Mouse (Mus musculus) kidney, embryonic 15.5 days (tissue): ENCODE results near the gene Vmn1r86. TPM values are rescaled to one million over a fixed set of nuclear protein-coding genes. Genes with fewer than 3 reads are reported as not detected.
"Not testable (repeated sequence)": the region's sequence is repeated elsewhere in the genome, so short reads cannot be mapped to it uniquely, and the experiment has no call there.

Experiments used
- ATAC-seq: fragments of 200-750 bp; cut with Nextera tagmentation; replicated peaks from 2 replicates; pipeline ENCODE4 v1.8.0; 2017; ENCODE audit warnings: moderate TSS enrichment; ENCODE audit not compliant: low FRiP score
- H3K27ac ChIP-seq: fragments of 300-500 bp; sonication (generic); 2 replicates; pipeline ENCODE4 v1.5.1; 2015; ENCODE audit warnings: mild to moderate bottlenecking, inconsistent platforms
- H3K27me3 ChIP-seq: fragments of 300-500 bp; sonication (generic); 2 replicates; pipeline ENCODE4 v1.6.1; 2015; ENCODE audit warnings: inconsistent platforms
- H3K36me3 ChIP-seq: fragments of 300-500 bp; sonication (generic); 2 replicates; pipeline ENCODE4 v1.6.1; 2015; ENCODE audit warnings: inconsistent platforms
- H3K4me1 ChIP-seq: fragments of 300-500 bp; sonication (generic); 2 replicates; pipeline ENCODE4 v1.6.1; 2015; ENCODE audit warnings: inconsistent platforms
- H3K4me2 ChIP-seq: fragments of 300-500 bp; sonication (generic); 2 replicates; pipeline ENCODE4 v1.6.1; 2015; ENCODE audit warnings: moderate library complexity, mild to moderate bottlenecking, inconsistent platforms
- H3K4me3 ChIP-seq: fragments of 300-500 bp; sonication (generic); replicated peaks from 2 replicates; pipeline ENCODE4 v1.5.1; 2015; ENCODE audit warnings: mild to moderate bottlenecking, inconsistent platforms
- H3K9ac ChIP-seq: fragments of 300-500 bp; sonication (generic); 2 replicates; pipeline ENCODE4 v1.6.1; 2015; ENCODE audit warnings: mild to moderate bottlenecking, inconsistent platforms
- H3K9me3 ChIP-seq: fragments of 300-500 bp; sonication (generic); replicated peaks from 2 replicates; pipeline ENCODE4 v1.6.1; 2016; ENCODE audit warnings: inconsistent platforms
- WGBS: fragments of 180-500 bp; shearing (Covaris S2); methylation state at CpG from one replicate; pipeline ENCODE4 v1.1.7; 2015; ENCODE audit warnings: mixed read lengths; 5-methylcytosine and 5-hydroxymethylcytosine counted together
- polyA plus RNA-seq: library from polyadenylated mRNA; unstranded; fragments of >200 nt; fragmentation: Nextera tagmentation; extraction: Ambion mirVana; gene quantifications from 2 replicates; pipeline ENCODE4 v1.2.1, GENCODE M21; 2015

Gene Vmn1r86
- polyA plus RNA-seq, result not detected in 2 replicates

DNA sequence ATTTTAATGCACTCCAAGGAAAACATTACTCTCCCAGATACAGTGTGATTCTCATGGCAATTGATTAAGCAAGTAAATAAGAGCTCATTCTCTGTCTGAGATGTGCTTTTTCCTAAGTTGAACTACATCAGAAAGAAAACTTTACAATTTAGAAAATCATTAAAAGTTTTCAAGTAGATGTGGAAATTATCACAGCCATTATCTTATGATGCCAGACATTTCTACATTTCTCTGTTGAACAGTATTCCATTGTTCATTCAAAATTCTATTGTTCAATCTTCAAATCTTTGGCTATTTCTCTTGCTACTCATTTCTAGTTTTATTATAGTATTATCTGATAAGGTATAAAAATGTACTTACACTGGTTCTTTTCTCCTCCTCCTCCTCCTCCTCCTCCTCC lies at the start of gene Vmn1r86:
Gene Vmn1r86 (minus strand): TSS at position 101 of the 400 bp plus-strand sequence.
- H3K27ac ChIP-seq, result no peak within 1 kb of the TSS
- no peaks in the 10 kb centered on the region for H3K9me3 ChIP-seq
- H3K9ac ChIP-seq, result no peak within 1 kb of the TSS
- H3K36me3 ChIP-seq, result no peaks in the 10 kb centered on the region
- no peaks in the 10 kb centered on the region for H3K4me1 ChIP-seq
- H3K4me2 ChIP-seq, result no peak within 1 kb of the TSS
- H3K27me3 ChIP-seq, result no peaks in the 10 kb centered on the region
- H3K4me3 ChIP-seq, result no peak within 1 kb of the TSS
- ATAC-seq, result no peak

DNA sequence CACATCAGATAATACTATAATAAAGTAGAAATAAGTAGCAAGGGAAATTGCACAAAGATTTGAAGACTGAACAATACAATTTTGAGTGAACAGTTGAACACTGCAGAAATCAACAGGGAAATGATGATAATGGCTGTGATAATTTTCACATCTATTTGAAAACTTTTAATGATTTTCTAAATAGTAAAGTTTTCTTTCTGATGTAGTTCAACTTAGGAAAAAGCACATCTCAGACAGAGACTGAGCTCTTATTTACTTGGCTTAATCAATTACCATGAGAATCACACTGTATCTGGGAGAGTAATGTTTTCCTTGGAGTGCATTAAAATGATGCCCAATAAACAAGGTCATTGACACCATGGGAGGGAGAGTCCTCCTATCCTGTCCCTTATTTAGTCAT lies 39.6 kb upstream of the Vmn1r86 start, which contains the start of gene Vmn1r88:
Gene Vmn1r88 (plus strand): TSS at position 301 of the 400 bp plus-strand sequence.
- no peak within 1 kb of the TSS for H3K9ac ChIP-seq

DNA sequence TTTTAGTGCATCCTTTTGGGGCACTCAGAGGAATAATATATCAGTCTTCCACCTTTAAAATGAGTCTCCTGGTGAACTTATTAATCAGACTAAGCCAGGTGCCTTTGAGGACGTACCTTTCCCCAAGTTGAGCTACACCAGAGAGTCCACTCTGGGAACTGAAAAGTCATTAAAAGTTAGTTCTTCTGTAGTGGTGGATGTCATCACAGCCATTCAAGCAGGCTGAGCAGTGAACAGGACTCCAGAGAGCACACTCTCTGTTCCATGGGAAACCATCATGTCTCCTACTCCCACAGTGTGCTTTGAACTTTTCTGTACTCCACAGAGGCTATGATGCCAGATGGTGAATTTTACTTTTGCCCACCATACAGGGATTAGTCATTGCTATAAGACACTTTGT lies 20.3 kb upstream of the Vmn1r86 start, which contains the start of gene Vmn1r87:
Gene Vmn1r87 (minus strand): TSS at position 101 of the 400 bp plus-strand sequence.
- no peak for ATAC-seq
- no peak within 1 kb of the TSS for H3K4me2 ChIP-seq

More for the DNA sequence above, 39.6 kb upstream of the Vmn1r86 start, which contains the start of gene Vmn1r88:
- no peaks in the 10 kb centered on the region for H3K27me3 ChIP-seq
- no peak within 1 kb of the TSS for H3K4me2 ChIP-seq
- no peaks in the 10 kb centered on the region for H3K36me3 ChIP-seq
- ATAC-seq, result no peak
- no peak within 1 kb of the TSS for H3K27ac ChIP-seq
- no peaks in the 10 kb centered on the region for H3K4me1 ChIP-seq
- no peaks in the 10 kb centered on the region for H3K9me3 ChIP-seq
- H3K4me3 ChIP-seq, result no peak within 1 kb of the TSS

DNA sequence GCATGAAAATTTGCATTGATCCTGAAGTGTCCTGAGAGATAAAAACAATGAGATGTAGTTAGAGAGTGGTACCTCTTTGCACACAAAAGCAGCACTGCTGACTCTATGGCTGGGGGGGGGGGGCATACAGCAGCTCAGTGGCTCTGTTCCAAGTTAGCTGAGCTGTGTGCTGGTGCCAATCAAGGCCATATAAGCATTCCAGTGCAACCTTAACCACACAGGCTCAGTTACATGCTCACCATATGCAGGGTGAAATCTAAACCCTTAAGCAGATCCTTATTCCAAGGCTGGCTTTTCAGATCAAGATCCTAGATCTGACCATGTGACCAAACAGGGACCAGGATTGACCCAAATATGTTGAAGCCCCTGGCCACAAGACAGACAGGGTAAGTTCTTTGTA lies 17.6 kb upstream of the Vmn1r86 start:
- no peak overlapping the region for H3K4me3 ChIP-seq
- H3K27ac ChIP-seq, result no peak overlapping the region
- H3K9me3 ChIP-seq, result no peaks in the 10 kb centered on the region
- H3K4me2 ChIP-seq, result no peak overlapping the region
- no peaks in the 10 kb centered on the region for H3K27me3 ChIP-seq
- no peak overlapping the region for H3K9ac ChIP-seq
- ATAC-seq, result no peak
- H3K4me1 ChIP-seq, result no peaks in the 10 kb centered on the region
- no peaks in the 10 kb centered on the region for H3K36me3 ChIP-seq

More for the DNA sequence above, 20.3 kb upstream of the Vmn1r86 start, which contains the start of gene Vmn1r87:
- no peak within 1 kb of the TSS for H3K9ac ChIP-seq
- no peaks in the 10 kb centered on the region for H3K27me3 ChIP-seq
- H3K4me3 ChIP-seq, result no peak within 1 kb of the TSS
- H3K36me3 ChIP-seq, result no peaks in the 10 kb centered on the region
- H3K4me1 ChIP-seq, result no peaks in the 10 kb centered on the region
- no peak within 1 kb of the TSS for H3K27ac ChIP-seq
- WGBS, result 91% methylated on average over 1 of the region's 1 CpGs
- H3K9me3 ChIP-seq, result no peaks in the 10 kb centered on the region

DNA sequence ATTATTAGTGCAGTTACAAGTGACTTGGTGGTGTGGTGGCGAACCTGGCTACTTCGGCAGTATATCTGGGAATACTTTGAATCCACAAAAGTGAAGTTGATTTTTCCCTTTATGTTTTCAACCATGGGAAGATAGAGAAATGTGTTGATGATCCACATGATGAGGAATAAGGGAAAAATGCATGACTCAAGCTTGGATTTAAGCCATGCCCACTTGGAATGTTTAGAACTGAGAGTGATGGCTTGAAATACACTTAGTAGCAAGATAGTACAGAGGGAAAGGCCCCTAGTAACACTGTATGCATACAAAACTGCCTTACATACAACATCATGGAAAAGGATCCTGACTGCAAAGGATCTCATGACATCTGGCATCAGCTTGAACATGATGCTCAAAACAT lies 12.1 kb upstream of the Vmn1r86 start:
- no peak overlapping the region for H3K4me2 ChIP-seq
- H3K9me3 ChIP-seq, result no peaks in the 10 kb centered on the region
- H3K4me1 ChIP-seq, result no peaks in the 10 kb centered on the region
- ATAC-seq, result no peak
- 86% methylated on average over 2 of the region's 2 CpGs for WGBS
- no peaks in the 10 kb centered on the region for H3K36me3 ChIP-seq
- no peaks in the 10 kb centered on the region for H3K27me3 ChIP-seq
- no peak overlapping the region for H3K27ac ChIP-seq
- H3K9ac ChIP-seq, result no peak overlapping the region
- no peak overlapping the region for H3K4me3 ChIP-seq

DNA sequence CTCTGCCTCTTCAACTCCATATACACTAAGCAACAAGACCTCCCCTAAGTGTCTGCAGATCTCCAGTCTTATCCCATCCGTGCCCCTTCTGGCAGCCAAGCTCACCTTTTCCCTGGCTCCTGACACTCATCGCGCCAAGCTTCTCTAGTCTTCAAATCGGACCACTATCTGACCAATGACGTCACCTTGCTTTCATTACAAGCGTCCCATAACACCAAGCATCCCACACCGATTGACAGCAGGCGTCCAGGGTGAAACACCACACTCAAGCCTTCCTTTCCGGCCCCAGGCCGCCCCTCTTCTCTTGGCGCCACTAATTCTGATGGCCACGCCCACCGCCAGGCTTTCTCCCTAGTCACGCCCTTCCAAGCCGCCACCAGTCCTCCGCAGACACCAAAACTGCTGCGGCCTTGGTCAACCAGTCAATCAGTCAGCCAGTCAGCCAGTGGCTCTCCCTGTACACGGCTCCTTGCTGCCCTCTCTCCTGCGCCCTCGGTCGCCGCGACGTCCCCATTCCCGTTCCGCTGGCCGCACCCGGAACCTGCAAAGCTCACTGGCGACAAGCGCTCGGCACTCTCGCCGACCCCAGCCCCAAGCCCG lies 3.9 kb upstream of the Vmn1r86 start:
- under 1% methylated on average over 21 of the region's 34 CpGs for WGBS
- H3K27ac ChIP-seq, H3K4me1 ChIP-seq, H3K9me3 ChIP-seq, H3K36me3 ChIP-seq, H3K9ac ChIP-seq, H3K27me3 ChIP-seq: not testable (repeated sequence)
- peak overlapping the region; percentile 14; the same call in 1 of the 2 replicates for H3K4me3 ChIP-seq
- peak overlapping the region; percentile 51 for H3K4me2 ChIP-seq
- ATAC-seq, result peak; percentile 95

DNA sequence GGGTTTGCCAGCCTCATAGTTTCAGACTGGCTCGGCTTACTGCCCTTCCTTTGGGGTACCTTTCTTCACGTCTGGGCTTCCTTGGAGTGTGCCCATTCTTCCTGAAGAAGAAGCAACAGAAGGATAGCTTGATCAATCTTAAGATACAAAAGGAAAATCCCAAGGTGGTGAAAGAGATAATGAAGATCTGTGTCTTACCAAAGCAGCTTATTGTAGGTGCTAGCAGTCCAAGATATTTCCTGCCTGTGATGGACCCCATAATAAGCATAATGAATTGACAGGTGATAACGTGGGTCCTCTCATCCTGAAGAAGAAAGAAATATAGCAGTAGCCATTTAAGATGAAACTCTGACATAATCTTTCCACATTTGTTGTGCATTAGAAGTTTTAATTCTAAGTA lies 24.6 kb downstream of the Vmn1r86 start, which contains the start of gene Vmn1r85:
Gene Vmn1r85 (minus strand): TSS at position 101 of the 400 bp plus-strand sequence.
- Histone ChIP-seq H3K36me3 (no peaks in the 10 kb centered on the region), H3K4me1 (no peaks in the 10 kb centered on the region), H3K4me3 (no peak within 1 kb of the TSS), H3K9ac (no peak within 1 kb of the TSS), H3K27ac (no peak within 1 kb of the TSS), H3K9me3 (no peaks in the 10 kb centered on the region), H3K27me3 (no peaks in the 10 kb centered on the region), H3K4me2 (no peak within 1 kb of the TSS)
- 65% methylated on average over 3 of the region's 3 CpGs for WGBS
- ATAC-seq, result no peak

DNA sequence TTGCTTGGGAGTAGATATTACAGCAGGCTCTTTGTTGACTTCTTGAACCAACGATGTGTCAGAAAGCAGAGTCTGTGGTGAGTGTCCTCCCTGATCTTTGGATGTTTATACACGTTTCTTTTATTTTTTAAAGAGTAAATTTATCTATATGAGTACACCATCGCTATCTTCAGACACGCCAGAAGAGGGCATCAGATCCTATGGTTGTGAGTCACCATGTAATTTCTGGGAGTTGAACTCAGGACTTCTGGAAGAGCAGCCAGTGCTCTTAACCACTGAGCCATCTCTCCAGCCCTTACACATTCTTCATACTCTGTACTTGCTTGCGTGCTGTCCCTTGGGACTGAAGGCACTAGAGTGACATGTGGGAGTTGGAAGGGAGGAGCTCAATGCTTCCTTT lies 47.4 kb downstream of the Vmn1r86 start:
- Histone ChIP-seq H3K4me1 (no peaks in the 10 kb centered on the region), H3K36me3 (no peaks in the 10 kb centered on the region), H3K27ac (no peak overlapping the region), H3K9me3 (no peaks in the 10 kb centered on the region), H3K9ac (no peak overlapping the region), H3K4me3 (no peak overlapping the region), H3K27me3 (no peaks in the 10 kb centered on the region), H3K4me2 (no peak overlapping the region)
- WGBS, result 55% methylated on average over 5 of the region's 5 CpGs
- no peak for ATAC-seq

DNA sequence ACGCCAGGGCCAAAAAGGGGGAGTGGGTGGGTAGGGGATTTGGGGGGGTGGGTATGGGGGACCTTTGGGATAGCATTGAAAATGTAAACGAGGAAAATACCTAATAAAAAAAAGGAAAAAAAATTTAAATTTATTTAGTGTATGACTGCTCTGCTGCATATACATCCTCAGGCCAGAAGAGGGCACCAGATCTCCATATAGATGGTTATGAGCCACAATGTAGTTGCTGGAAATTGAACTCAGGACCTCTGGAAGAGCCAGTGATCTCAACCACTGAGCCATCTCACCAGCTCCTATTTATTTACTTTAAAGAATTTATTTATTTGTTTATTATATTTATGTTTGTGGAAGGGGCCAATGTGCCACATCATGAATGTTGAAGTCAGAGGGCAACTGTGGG lies 56.3 kb downstream of the Vmn1r86 start:
- H3K27ac ChIP-seq, H3K9me3 ChIP-seq, H3K4me3 ChIP-seq, H3K4me2 ChIP-seq, H3K27me3 ChIP-seq, H3K4me1 ChIP-seq, H3K36me3 ChIP-seq, H3K9ac ChIP-seq, ATAC-seq: not testable (repeated sequence)
- WGBS, result 53% methylated on average over 2 of the region's 2 CpGs

DNA sequence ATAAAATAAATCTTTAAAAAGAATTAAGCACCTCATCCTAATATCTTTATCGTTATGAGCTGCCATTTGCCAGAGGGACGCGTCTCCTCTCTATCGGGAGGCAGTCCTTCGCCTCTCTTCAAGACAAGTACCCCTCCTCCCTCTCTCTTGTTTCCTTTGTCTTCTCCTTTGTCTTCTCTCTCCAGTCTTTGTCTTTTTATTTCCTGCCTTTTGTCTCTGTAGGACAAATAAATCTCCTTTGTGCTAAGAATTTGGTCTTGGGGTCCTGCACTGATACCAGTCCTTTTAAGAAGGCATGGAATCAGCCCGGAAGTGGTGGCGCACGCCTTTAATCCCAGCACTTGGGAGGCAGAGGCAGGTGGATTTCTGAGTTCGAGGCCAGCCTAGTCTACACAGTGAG lies 60.2 kb downstream of the Vmn1r86 start:
- H3K9me3 ChIP-seq, result peaks cover 4% of the 10 kb centered on the region; the same call in 1 of the 2 replicates
- H3K4me2 ChIP-seq, result no peak overlapping the region
- H3K4me3 ChIP-seq, result no peak overlapping the region
- no peak for ATAC-seq
- H3K27ac ChIP-seq, result no peak overlapping the region
- H3K27me3 ChIP-seq, result no peaks in the 10 kb centered on the region
- peaks cover 5% of the 10 kb centered on the region for H3K4me1 ChIP-seq
- H3K9ac ChIP-seq, result no peak overlapping the region
- WGBS, result 87% methylated on average over 9 of the region's 9 CpGs
- no peaks in the 10 kb centered on the region for H3K36me3 ChIP-seq

DNA sequence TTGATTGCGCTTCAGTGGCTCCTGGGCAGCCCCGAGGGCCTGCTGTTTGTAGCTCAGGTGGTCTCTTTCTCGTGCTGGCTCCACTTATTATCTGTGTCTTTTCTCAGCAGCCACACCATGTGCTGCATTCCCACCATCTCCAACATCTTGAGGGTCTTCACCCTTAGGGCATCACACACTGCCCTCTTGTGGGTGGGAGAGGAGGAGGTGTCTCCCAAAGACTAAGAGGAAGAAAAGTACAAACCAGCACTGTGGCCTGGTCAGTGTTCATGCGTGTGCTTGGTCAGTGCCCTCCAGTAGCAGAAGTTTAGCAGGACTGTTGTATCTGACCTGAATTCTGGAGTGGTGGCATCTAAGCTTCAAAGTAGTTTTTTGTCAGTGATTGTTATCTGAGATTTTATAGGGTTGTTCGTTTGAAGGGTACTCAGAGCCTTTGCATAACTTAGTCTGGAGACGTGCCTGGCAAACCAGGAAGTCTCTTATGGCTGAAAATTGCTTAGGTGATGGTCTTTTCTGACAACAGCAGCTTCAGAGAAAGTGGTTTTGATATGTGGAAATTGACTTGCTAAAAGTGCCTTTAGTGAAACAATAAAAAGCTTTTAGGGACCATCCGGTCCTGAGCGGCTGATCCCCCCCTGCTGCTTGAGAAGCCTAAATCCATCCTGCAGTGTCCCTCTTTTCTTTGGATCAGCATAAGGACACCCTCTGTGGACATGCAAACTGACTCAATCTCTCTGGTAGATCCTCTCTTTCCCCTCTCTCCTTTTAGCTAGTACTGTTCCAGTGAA lies 62.6 kb downstream of the Vmn1r86 start:
- no peak for ATAC-seq
- no peak overlapping the region for H3K27ac ChIP-seq
- H3K4me2 ChIP-seq, result no peak overlapping the region
- peaks cover 5% of the 10 kb centered on the region for H3K4me1 ChIP-seq
- H3K9me3 ChIP-seq, result no peaks in the 10 kb centered on the region
- 57% methylated on average over 8 of the region's 8 CpGs for WGBS
- no peaks in the 10 kb centered on the region for H3K27me3 ChIP-seq
- H3K9ac ChIP-seq, result no peak overlapping the region
- H3K4me3 ChIP-seq, result no peak overlapping the region
- H3K36me3 ChIP-seq, result no peaks in the 10 kb centered on the region

DNA sequence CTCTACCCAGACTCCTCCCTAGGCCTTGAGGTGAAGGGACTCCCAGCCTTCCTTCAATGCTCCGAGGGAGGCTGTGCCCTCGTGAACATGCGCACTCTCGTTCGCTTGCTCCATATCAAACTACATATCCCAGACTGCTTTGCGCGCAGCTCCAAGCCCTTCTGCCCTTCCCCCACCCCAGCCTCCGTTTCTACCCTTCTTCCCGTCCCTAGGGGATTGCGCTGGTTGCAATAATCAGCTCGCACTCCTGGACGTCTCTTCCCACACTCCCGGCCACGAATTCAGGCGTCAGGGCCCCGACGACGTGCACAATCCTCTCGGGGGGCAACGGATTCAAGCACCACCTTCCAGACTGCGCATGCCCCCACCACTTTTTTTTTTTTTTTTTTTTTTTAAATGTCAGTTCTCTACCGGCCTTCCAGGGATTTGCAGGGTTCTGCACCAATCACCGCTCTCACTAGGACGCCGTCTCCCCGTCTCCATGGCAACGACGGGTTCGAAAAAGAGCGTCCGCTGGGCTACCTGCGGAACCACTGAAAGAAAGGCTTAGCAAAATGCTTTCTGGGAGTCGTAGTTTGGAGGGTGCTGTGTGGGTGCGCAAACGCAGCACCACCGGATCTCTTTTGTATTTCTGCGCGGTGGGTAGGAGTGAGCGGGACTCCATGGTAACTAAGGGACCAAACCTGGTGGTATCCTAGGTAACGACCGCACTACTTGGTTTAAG lies 65.3 kb downstream of the Vmn1r86 start, which contains the start of gene Mzf1:
Gene Mzf1 (minus strand): TSS at position 478 of the 724 bp plus-strand sequence.
- H3K27me3 ChIP-seq, result no peaks in the 10 kb centered on the region
- ATAC-seq, result peak; percentile 95
- H3K9me3 ChIP-seq, result no peaks in the 10 kb centered on the region
- H3K4me1 ChIP-seq, result peaks cover 5% of the 10 kb centered on the region
- H3K36me3 ChIP-seq, result no peaks in the 10 kb centered on the region
- peak within 1 kb of the TSS; percentile 69 for H3K4me2 ChIP-seq
- WGBS, result under 1% methylated on average over 41 of the region's 41 CpGs
- peak within 1 kb of the TSS; percentile 92 for H3K27ac ChIP-seq
- peak within 1 kb of the TSS; percentile 64 for H3K9ac ChIP-seq
- peak within 1 kb of the TSS; percentile 67 for H3K4me3 ChIP-seq
